Mouse (Mus musculus) kidney, postnatal 25 days (tissue): ENCODE measurements around the gene Bicra.

Source experiments
- DNase-seq, 2 experiments: peaks; one replicate each; pipeline ENCODE4 v3.0.0; 2021; ENCODE audit warnings: mixed read lengths in 2 of 2

Gene Bicra

GRCm38 (mm10) chr7:16013722-16014275 is 33.9 kb downstream of the Bicra start:
- DNase-seq = no peak

- peak; percentile 60 to 69 for DNase-seq
Observed at GRCm38 (mm10) chr7:16012576-16013263, 35.0 kb downstream of the Bicra start.

- no peak for DNase-seq
Observed at GRCm38 (mm10) chr7:16011418-16012085, 36.2 kb downstream of the Bicra start.

GRCm38 (mm10) chr7:16010649-16011048 is 37.1 kb downstream of the Bicra start:
- no peak for DNase-seq

- DNase-seq = no peak
Observed at GRCm38 (mm10) chr7:16009636-16010035, 38.1 kb downstream of the Bicra start.

GRCm38 (mm10) chr7:16005020-16005419 is 42.7 kb downstream of the Bicra start:
- DNase-seq = no peak

DNA sequence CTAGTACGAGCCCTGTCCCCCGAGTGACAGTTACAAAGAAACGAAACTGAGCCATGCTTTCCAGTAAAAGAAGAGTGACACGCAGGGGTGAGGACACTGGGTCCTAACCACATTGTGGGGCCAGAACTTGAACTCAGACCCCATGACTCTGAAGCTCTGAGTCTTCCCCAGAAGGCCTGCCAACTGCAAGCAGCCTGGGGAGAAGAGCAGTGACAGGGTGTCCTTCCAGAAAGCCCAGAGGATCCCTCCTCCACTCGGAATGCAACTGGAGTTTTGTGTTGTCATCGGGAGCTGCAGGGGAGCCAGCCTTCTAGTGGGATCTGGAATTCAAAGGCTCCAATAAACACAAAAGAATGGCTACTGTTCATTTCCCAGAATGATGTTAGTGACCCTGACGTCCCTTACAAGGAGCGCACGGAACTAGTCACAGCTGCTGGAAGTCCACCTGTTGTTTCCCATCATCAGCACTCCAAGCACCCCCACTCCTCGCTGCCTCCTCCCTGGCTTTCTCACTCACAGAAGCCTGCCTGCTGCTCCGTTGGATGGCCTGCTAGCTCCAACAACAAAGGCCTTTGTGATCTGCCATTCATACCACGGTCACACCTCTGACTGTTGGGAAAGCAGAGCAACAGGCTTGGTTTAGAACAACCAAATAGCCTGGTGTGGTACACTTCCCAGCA is 43.4 kb downstream of the Bicra start:
- DNase-seq = no peak

DNA sequence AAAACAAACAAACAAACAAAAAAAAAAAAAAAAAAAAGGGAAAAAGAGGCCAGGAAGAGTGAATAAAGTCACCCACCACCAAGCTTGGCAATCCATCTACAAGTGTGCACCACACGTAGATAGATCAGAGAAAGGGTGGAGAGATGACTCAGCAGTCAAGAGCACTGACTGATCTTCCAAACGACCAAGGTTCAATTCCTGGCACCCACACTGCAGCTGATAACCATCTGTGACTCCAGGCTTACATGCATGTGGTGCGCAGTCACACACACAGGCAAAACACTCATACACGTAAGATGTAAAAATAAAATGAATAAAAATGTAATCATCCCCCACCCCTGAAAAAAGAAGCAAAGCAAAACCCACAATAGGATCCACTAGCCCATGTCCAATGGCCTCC is 44.7 kb downstream of the Bicra start:
- no peak for DNase-seq

DNA sequence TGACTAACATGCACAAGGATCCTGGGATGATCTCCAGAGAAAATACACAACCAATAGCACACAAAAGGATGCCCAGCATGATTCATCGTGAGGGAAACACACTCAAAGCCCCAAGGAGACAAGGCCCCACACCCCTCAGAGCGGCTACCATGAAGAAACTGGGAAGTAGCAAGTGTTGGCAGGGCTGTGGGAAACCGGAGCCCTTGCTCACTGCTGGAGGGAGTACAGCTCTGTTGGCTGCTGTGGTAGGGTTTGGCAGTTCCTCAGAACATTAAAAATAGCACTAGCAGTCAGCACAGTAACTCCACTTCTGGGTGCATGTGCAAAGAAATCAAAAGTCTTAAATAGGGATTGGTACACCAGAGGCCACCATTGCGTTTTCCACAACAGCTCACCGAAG is 45.5 kb downstream of the Bicra start:
- DNase-seq = no peak

- DNase-seq = no peak
Observed at GRCm38 (mm10) chr7:16001691-16002090, 46.0 kb downstream of the Bicra start.

- no peak for DNase-seq
Observed at GRCm38 (mm10) chr7:15993789-15994188, 53.9 kb downstream of the Bicra start.

GRCm38 (mm10) chr7:15993152-15993551 is 54.6 kb downstream of the Bicra start:
- peak; percentile 73 to 90 for DNase-seq

DNA sequence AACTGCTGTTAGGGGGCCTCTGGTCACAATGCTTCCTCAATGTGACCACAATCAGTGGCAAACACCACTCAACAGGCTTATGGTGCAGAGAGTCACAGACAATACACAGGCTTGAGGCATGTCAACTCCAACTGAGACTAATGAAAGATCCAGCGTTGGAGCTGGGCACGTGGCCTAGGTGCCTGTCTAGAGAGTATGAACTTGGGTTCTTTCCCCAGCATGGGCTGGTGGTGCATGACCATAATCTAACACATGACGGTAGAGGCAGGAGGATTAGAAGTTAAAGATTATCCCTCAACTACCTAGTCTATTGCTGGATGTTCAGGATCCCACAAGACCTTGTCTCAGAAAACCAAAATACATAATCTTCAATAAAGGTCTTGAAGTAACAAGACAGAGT is 56.0 kb downstream of the Bicra start:
- DNase-seq = peak; percentile 28 to 73

GRCm38 (mm10) chr7:15987661-15988356 is 59.9 kb downstream of the Bicra start:
- peak; percentile 41 to 77 for DNase-seq

- peak in 1 of 2 experiments; percentile 45 for DNase-seq
Observed at GRCm38 (mm10) chr7:15982729-15983407, 64.9 kb downstream of the Bicra start.

GRCm38 (mm10) chr7:15981538-15981937 is 66.2 kb downstream of the Bicra start:
- DNase-seq = peak; percentile 71 to 94

DNA sequence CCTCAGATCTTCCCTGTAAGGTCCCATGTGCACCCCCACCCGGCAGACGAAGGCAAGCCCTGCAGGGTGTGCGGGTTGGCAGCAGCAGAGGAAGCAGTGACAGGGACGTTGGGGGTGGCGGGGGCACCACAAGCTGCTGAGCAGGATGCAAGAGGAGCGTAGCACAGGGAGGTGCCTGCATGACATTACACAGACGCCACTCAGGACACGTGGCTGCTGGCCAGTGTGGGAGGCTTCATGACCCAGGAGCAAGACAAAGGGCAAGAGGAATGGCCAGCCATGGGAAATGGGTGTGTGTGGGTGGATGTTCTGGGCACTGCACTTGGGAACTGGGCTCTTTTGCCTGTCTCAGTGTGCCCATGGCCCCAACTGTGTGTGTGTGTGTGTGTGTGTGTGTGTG is 67.5 kb downstream of the Bicra start:
- peak; percentile 73 to 91 for DNase-seq

- DNase-seq = peak; percentile 60 to 72
Observed at GRCm38 (mm10) chr7:15975904-15976303, 71.8 kb downstream of the Bicra start.

DNA sequence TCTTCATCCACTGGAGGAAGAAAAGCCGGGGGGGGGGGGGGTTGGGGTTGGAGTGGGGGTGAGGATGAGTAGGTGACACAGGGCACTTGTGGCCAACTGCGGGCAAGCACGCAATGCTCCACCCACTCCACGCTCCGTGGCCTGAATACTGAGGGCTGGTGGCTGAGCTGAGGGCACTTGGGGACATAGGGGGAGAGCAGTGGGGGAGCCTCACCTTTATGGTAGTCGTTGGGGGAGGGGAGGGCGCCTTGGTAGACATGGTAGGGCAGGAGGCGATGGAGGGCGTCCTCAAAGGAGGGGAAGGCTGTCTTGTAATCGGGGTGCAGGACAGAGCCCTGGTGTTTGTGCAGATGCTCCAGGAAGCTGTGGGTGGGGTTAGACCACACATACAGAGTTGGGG is 72.3 kb downstream of the Bicra start:
- peak in 1 of 2 experiments; percentile 55 for DNase-seq

GRCm38 (mm10) chr7:15974712-15975111 is 73.0 kb downstream of the Bicra start:
- DNase-seq = peak; percentile 64 to 73

GRCm38 (mm10) chr7:15972247-15972646 is 75.5 kb downstream of the Bicra start:
- no peak for DNase-seq

DNA sequence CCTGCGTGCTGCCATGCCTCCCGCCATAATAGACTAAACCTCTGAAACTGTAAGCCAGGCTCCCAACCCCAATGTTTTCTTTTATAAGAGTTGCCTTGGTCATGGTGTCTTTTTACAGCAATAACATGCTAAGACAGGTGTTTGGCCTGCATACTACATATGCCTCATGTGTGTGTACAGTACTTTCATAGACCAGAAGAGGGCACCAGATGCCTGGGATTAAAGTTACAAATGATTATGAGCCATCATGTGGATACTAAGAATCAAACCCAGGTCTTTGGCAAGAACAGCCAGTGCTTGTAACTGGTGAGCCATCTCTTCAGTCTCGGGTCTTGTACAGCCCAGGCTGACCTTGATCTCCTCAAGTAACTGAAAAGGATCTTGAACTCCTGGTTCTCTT is 78.0 kb downstream of the Bicra start:
- no peak for DNase-seq
